Mouse (Mus musculus) adrenal gland, postnatal 10 days (tissue): ENCODE results near the gene Rabep2. TPM values are rescaled to one million over a fixed set of nuclear protein-coding genes. Genes with fewer than 3 reads are reported as not detected.
"Not testable (repeated sequence)": the region's sequence is repeated elsewhere in the genome, so short reads cannot be mapped to it uniquely, and the experiment has no call there.

Experiments used
- DNase-seq: peaks from one replicate; pipeline ENCODE4 v3.0.0; 2021; ENCODE audit warnings: mixed read lengths
- total RNA-seq, 2 experiments: library from RNA; stranded (reverse); gene quantifications; 2 replicates each; pipeline ENCODE4 v1.2.3; 2021

Gene Rabep2
- total RNA-seq, 2 experiments from 2014 or later = 26.5 to 42.3 TPM

DNA sequence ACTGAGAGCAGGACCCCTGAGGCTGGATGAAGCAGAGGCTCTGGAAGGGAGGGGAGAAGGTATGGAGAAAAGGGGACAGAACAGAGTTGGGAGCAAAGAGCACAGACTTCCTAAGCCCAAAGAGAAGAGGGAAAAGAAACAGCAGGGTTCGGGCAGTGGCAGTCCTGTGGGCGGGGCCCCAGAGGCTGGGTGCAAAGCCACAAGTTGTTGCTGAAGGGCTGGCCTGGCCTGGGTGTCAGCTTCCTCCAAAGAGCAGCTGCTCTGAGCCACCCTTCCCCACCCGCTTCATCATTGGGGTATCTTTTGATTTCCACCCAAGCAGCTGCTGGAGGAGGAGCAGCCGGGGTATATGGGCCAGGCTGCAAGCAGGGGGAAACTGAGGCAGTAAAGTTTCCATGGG, 35.6 kb downstream of the Rabep2 start:
- no peak for DNase-seq

DNA sequence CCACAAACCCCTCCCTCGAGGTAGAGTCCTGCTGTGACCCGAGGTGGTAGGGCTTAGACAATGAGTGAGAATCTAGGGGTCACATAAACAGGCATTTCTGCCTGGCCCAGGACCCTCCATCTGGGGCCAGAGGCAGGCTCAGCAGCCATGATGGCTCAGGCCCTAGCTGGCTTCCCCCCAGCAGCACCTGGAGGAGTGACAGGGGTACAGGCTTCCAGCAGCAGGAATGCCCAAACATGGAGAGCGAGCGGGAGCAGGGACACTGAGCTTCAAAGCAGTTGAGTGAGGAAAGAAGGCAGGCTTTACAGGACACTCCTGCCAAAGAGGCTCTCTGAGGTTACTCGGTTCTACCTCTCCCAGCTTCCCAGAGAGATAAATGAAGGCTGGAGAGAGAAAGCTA, 36.3 kb downstream of the Rabep2 start:
- peak; percentile 37 for DNase-seq

DNA sequence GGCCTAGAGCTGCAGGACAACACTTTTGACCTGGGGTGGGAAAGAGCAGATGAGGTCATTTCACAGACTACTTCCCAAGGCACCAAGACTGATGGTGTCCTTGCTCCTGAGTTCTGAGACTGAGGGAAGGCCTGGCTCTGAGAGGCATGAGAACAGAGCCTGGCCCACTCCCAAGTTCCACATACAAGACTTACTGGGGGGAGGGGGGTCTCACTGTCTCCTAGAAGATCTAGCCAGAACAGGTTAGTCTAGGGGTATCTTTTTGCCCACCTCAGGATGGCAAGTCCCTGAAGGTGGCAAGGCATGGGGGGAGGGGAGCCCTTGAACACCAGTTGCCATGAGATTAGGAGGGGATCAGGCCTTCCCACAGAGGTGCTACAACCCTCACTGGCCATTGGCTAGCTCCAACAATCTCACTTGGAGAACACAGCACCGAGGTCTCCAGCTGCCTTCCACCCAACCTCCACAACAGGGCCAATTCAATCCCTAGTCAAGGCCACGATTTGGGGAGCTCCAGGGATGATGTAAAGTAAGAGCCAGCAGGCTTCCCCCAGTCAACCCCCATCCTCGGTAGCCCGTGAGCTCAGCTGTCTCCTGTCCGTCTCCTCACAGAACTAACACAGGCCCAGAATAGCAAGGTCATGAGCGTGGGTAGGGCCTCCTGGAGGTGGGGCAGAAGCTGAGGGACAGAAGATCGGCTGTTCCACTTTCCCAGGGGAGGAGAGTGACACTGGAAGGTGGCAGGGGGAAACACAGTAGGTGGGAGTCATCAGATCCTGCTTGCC, 36.9 kb downstream of the Rabep2 start:
- peak; percentile 59 for DNase-seq

DNA sequence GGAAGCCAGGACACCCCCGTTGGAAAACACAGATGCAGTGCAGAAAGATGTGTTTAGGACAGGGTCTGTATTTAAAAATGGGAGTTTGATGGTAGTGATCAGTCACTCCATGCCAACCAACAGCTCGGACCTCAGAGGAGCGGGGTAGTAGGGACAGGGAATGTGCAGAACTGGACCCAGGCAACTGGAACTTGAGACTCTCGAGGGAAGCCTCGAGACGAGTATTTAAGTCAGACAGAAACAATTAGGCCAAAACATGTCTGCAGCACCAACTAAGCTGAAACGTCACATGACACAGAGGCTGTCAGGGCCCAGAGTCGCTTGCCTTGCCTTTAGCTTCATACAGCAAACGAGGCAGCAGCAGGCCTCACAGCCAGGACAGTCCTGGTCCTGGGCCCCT, 37.6 kb downstream of the Rabep2 start:
- no peak for DNase-seq

DNA sequence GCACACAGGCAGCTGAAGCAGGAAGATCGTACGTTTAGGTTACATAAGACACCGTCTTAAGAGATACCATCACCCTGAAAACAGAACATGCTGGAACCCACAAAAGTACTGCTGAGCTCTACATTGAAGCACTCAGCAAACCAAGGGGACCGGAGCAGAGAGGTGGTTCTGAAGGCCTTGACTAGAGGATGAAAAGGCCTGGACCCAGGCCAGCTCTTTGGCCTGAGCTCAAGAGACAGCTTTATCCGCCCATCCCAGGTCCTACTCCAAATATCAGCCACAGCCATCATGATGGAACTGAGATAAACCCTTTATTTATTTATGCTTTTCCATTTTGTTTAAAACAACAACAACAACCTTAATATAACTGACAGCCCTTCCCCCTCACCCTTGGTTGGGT, 38.1 kb downstream of the Rabep2 start:
- peak; percentile 56 for DNase-seq

DNA sequence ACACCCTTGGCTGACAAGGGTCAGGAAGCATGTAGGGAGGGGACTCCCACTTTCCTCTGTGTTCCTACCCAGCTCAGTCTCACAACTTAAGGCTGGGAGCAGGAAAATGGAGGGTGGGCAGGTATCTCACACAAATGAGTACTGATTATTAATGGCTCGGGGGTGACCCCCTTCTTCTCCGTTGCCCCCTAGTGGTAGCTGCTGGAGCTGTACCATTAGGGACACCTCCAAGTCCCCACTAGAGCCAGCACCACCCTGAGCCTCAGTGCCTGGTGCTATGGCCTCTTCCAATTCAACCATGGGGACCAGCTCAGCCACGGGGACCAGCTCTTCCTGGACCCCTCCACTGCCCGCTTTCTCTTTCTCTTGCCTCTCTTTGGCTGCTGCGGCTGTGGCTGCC, 38.7 kb downstream of the Rabep2 start:
- peak; percentile 70 for DNase-seq

DNA sequence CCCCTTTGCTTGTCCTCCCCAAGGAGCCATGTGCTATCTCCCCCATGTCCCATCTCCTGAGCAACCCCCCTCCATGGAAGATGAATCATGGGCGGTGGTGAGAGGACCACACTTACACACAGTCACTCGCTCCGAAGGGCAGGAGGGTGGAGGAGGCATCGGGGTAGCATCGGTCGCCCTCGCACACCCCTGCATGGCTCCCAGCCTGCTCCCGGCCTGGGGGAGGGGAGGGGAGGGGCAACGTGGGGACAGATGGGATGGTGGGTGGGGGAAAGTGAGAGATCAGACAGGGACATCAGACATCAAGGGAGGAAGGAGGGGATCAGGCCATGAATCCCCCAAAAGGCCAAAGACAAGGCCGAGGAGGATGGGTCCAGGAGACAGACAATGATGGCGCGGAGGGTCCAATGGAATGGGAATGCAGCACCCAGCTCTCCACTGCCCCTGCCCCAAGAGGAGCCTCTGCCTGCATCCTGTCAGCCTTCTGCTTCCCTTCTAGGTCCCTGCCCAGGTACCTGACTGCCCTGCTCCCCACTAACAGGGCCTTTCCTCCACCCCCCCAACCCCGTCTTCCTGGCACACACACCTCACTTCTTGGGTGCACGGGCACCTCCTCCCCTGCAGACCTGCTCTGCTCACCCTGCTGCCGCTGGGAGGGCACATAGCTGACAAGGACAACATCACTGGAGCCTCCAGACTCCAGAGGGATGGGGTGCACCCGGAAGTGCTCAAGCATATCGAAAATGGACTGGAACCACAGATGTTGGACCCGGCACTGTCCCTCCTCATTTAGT, 39.5 kb downstream of the Rabep2 start:
- no peak for DNase-seq

DNA sequence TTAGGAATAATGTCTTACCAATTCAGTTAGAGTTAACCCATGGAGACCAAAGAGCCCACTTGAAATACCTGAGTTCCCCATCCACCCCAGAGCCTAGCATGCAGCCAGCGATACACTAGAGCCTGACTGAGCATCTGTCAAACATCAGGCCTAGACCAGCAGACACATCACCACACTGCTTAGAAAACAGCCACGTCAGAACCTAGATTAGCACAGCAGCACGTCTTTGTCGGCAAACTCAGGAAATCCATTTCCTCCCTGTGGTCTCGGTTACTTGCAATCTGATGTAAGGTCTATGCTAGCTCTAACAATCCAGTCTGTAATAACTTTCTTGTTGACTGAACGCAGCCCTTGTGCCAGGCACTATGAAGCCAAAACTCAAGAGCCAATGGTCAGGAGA, 41.5 kb downstream of the Rabep2 start:
- no peak for DNase-seq

DNA sequence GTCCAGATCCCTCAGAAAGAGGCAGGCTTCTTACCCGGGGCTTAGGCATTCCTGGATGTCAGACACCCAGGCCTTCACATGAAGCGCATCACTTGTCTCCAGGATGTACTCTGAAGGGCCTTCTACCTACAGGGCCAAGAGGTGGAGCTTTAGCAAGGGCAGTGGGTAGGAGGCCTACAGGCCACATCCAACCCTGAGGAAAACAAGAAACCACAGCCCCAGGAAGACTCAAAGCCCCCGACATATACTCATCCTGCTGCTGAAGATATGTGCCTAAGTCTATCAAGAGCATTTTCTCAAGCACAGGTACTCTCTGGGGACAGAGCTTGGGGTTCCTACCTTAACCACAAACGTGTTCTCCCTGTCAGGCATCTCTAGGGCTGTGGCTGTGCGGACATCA, 42.8 kb downstream of the Rabep2 start:
- DNase-seq = no peak

DNA sequence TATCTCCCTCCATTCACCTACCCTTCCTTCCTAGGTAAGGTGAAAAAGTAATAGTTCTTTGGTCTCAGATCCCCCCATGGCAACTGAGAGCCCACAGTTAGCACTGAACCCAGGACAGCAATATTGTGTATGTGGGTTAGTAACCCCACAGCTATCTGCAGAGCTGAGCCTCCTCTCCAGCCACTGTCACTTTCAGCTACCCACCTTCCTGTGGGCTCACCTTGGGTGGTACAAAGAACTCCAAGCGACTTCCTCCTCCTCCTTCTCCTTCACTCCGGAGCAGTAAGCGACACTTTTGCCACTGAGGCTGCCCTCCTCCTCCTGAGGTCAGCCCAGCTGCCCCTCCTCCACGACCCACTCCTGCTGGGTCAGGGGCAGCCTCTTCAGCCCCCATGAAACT, 43.3 kb downstream of the Rabep2 start:
- no peak for DNase-seq

DNA sequence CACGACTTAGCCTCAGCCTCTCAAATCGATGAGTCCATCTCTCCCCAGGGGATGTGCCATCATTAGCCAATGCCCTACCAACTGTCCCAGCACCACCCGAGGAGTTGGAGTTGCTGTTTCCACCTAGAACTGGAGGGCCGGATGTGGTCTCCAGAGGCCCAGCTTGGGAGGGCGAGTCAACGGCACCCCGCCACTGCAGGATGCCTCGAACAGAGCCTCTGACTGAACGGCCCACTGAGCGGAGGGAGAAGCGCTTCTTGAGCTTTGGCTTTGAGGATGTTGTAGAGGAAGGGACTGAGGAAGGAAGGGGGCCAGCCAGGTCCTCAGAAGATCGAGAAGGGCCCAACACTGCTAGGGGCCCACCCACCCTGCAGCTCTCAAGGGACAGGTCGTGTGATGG, 43.7 kb downstream of the Rabep2 start:
- no peak for DNase-seq

DNA sequence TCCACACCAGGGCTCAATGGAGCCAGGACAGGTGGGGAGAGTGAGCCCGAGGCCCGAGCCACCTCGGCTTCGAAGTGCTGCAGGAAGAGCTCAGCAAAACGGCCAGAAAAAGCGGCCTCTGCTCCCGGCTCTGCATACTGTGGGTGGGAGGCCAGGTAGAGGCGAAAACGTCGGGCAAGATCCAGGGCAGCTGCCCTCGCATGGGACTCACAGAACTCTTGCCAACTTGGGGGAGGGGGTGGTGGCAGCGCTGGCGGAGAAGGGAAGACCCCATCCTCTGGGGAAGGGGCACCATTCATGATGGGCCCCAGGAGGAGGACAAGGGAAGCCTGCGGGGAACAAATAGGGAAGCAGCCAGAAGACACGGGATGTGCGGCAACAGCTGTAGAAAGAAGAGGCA, 44.2 kb downstream of the Rabep2 start:
- DNase-seq = no peak

DNA sequence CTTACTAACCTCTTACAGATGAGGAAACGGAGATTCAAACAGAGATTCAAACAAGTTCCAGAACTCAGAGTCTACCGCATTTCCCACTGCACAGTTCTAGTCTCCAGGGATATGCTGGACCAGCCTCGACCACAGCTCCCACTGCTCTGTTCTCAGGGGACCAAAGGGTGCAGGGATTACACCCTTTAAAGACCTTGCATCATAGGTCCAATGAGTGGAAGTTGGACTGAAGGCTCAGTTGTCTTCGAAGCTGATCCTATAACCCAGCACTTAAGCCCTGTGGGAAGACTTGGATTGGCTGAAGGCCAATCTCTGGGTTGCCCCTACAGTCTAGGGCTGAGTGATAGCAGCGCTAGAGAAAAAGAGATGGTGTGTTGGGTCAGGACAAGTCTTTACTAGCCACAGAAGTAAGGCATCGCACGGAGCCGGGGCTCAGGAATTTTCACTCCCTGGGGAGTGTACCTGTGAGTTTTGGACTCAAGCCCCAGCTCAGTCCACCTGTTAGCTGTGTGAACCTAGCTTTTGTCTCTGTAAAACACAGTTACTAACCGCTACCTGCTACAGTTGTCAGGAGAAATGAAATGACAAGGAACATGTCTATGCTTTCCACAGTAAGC, 45.0 kb downstream of the Rabep2 start:
- DNase-seq = no peak

DNA sequence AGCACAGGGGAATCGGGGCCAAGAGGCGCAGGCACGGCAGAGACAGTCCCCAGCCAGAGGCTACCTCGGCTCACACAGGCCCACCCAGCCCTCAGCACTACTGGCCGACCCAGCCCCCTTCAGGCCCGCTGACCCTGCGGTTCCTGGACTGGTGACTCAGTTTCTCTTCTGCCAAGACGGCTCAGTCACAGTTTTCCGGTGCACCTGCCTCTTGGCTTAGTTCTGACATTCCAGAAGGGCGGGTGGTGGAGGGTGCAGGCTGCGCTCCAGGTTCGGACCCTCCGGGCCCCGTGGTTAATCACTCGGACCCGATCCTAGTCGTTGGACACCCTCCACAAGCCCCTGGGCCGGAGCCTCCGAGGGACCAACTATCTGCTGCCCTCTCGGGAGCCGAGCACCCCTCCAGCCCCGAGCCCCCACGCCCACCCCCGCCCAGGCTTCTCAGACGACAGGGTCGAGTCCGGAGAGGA, 46.0 kb downstream of the Rabep2 start:
- peak; percentile 58 for DNase-seq

DNA sequence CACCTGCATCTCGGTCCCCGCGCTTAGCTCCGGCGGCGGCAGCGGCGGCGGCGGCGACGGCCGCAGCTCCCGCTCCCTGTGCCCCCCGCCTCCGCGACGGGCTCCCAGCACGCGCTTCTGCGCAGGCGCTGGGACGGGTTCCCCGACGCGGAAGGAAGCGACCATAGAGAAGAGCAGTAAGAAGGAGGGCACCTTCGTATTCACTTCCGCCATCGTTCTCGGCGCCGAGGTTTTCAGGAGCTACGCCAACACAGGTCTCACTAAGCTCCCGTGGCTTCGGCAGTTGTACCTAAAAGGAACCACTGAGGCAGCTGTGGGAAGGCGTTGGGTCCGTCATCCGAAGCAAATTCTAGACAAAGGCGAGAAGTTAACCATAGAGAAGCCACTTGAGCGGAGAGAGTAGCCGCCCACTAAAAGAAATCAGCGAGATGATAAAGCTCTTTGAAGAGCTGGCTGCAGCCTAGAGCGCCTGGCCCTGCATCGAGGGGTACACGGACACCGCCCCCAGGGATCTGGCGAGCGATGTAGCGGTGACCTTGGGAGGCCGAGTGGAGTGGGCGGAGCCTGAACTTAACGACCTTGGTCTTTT, 46.5 kb downstream of the Rabep2 start, which contains the start of gene Sh2b1:
Gene Sh2b1, minus strand, starts transcription at position 432 of the 589 bp plus-strand sequence.
- DNase-seq = peak; percentile 92

DNA sequence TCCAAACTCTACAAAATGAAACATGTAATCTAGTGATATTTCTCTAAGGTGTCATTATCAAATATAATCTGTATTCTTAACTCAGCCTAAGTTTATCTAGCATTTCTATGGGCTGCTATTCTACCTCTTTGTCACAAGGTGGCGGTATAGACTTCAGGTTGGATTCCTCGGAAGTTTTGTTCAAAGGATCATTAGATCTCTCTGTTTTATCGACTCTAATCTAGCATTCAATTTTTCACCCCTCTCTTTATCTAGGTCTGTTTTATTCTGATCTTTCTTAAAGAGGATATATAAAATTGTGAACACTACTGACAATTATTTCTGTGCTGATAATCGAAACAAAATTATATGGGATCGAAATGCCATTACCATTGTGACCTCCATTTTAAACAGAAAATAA, 53.1 kb downstream of the Rabep2 start:
- DNase-seq = no peak

DNA sequence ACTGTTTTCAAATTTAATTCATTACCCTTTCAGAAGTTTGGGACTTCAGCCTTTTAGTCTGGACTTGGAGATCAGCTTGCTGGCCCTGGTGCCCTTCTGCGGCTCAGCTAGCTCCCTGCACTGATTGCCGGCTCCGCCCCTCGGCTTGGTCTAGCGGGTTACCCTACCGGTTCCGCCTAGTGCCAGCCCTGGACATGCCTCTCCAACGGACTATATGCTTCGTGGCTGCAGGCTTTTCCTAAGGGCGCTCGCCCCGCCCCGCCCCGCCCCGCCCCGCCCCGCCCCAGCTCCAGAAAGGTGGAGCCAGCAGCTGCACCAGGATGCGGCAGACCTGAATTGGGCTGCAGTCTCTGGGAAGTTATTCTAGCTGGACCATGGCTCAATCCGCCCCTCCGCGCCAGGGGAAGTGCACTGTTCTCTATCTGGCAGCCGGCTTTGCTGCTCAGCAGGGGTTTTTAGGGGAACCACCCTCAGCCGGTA, 53.9 kb downstream of the Rabep2 start:
- DNase-seq = peak; percentile 93

DNA sequence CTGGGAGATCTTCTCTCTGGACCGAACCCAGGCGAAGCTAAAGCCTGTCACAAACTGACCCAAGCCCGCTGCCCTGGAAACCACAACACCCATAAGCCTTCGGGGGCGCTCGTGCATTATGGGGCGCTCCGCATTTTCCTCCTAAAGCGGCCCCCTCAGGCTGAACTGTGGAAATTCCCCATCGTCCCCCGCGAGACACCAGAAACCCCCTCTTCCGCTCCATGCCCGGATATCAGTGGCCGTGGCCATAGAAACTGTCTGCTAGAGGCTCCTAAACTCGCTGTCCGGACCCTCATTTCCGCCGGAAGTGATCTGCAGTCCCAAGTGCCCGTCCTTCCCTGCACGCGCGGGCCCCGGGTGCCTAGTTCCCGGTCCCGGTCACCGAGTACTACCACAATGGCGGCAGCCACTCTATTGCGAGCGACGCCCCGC, 58.5 kb downstream of the Rabep2 start, which contains the start of gene Tufm:
Gene Tufm, plus strand, starts transcription at position 310 of the 432 bp plus-strand sequence.
- DNase-seq = peak; percentile 96

DNA sequence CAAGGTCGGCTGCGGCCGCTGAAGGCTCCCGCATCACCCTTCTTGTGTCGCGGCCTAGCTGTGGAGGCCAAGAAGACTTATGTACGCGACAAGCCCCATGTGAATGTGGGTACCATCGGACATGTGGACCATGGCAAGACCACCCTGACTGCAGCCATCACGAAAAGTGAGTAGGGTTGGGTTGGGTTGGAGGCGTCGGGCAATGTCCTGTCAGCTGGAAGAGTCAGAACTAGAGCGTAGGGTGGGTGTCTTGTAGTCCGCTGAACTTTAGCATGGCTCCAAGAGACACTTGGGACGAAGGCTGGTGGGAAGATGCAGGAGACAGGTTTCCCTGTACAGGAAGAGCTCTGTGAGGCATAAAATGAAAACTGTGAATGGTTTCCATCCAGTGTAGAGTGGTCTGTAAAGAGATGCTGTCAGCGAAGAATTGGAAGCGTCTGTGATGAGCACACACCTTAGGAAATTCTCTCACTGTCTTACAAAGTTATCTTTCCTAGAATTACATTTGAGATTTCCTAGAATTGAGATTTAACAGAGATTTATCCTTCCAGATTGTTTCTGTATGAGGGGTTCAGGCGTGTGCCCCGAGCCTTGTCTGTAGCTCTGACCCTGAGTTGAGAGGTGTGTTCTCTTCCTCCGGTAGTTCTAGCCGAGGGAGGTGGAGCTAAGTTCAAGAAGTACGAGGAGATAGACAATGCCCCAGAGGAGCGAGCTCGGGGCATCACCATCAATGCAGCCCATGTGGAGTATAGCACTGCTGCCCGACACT, 59.2 kb downstream of the Rabep2 start:
- DNase-seq = not testable (repeated sequence)

DNA sequence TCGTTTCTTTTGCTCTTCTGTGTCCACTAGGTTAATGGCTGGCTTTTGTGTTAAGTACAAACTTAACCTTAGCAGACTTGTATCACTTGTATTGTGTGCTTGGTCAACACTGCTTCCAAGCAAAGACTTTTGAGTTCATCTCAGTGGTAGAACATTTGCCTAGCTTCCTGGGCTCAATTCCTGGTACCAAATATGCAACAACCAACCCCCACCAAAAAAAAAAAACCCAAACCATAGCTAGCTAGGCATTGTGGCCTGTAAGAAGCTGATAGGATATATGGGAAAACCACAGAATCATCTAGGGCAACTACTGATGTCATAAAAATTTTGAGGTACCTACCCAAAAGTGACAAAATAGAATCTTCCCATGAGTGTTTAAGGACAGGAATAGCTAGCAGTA, 62.4 kb downstream of the Rabep2 start:
- no peak for DNase-seq

DNA sequence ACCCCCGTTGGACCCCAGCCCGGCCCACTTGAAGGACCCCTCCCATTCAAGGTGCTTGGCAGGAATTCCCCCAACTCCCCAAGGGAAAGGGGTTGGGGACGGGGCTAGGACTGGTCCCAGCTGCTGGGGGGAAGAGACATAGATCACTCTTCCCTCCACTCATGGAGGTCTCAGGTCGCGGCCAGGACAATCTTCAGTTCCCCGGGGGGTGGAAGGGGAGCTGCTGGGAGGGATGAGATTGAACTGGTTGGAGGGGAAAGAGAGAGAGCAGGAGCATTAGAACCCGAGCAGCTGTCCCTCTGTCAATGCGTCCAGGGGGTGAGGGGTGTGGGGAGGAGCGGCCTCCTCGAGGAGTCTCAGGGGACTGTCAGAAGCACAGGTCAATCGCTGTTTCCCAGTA, 63.4 kb downstream of the Rabep2 start:
- no peak for DNase-seq

DNA sequence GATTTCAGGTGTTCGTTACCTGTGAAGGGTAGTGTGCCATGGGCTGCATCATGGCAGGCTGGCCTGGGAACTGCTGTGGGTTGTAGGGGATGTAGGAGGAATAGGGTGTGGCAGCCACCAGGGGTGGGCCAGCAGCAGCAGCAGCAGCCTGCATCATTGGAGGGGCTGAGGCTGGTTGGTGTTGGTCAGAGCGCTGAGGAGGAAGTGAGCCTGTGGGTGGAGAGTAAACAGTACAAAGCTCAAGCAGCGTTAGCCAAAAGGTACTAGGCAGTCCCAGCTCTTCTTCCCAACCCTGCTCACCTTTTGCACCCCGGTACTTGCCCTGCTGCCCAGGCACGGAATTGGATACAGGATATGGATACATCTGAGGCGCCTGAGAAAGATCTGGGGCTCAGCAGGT, 65.6 kb downstream of the Rabep2 start:
- no peak for DNase-seq
